Mouse (Mus musculus): ENCODE results near the gene Pcx. TPM values are rescaled to one million over a fixed set of nuclear protein-coding genes. Genes with fewer than 3 reads are reported as not detected.

The Pcx gene
- polyA plus RNA-seq, 1 experiment from 2014 or later, result 19.6 TPM

DNA sequence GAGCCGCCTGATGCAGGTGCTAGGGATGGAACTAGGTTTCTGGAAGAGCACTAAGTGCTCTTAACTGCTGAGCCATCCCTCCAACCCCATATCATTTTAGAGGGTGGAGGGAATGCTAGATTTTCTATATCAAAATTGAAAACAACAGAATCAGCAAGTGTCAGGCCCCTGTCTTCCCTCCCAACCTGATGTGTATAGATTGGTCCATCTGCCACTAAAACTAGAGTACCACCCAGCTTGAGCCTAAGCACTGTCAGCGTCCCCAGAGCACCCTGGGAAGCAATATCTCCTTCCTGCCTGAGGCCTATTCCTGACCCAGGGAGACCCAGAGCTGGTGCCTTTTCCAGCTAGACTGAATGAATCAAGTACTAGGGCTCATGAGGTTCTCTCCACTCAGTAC is 56.6 kb downstream of the Pcx start:
- DNase-seq (ENCODE audit: low spot score) (no peak), ATAC-seq (ENCODE audit: insufficient read depth, low FRiP score, low TSS enrichment) (no peak)
- Histone ChIP-seq H3K4me1 (ENCODE audit: control insufficient read depth, insufficient read depth, low read length) (no peaks in the 10 kb centered on the region), H3K4me2 (ENCODE audit: low read depth) (no peak overlapping the region), H3K9ac (ENCODE audit: low read length) (no peak overlapping the region), H3K27me3 (ENCODE audit: control insufficient read depth, insufficient read depth, low read length) (no peaks in the 10 kb centered on the region), H3K36me3 (ENCODE audit: control insufficient read depth, insufficient read depth, low read length) (no peaks in the 10 kb centered on the region), H3K27ac (ENCODE audit: low read depth, low read length) (no peak overlapping the region), H3K9me3 (ENCODE audit: control insufficient read depth, low read length) (no peaks in the 10 kb centered on the region), H3K4me3 (ENCODE audit: low read depth, low read length) (no peak overlapping the region)
- WGBS, result 73% methylated on average over 2 of the region's 2 CpGs

DNA sequence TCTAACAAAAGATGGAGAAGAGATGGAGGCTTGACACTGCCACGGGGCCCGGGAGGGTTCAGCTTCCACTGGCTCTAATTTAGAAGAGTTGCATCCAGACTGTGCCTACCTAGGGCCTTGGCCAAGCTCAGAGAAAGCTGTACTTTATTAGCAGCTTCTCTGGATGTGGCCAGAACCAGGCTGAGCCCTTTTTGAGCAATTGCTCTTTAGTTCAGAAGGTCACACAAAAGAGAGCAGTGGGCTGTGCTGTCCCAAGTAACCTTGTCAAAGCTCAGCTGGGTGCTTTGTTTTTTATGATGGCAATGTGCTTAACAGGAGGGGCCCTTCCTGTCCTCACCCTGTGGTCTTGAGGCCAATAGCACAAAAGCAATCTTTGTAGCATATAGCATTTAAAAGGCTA is 57.4 kb downstream of the Pcx start:
- no peak for DNase-seq (ENCODE audit: low spot score)
- Histone ChIP-seq H3K4me1 (ENCODE audit: control insufficient read depth, insufficient read depth, low read length) (no peaks in the 10 kb centered on the region), H3K9me3 (ENCODE audit: control insufficient read depth, low read length) (no peaks in the 10 kb centered on the region), H3K4me3 (ENCODE audit: low read depth, low read length) (no peak overlapping the region), H3K27me3 (ENCODE audit: control insufficient read depth, insufficient read depth, low read length) (no peaks in the 10 kb centered on the region), H3K27ac (ENCODE audit: low read depth, low read length) (no peak overlapping the region), H3K36me3 (ENCODE audit: control insufficient read depth, insufficient read depth, low read length) (no peaks in the 10 kb centered on the region), H3K4me2 (ENCODE audit: low read depth) (no peak overlapping the region), H3K9ac (ENCODE audit: low read length) (no peak overlapping the region)
- ATAC-seq (ENCODE audit: insufficient read depth, low FRiP score, low TSS enrichment), result no peak
- 75% methylated on average over 2 of the region's 2 CpGs for WGBS

DNA sequence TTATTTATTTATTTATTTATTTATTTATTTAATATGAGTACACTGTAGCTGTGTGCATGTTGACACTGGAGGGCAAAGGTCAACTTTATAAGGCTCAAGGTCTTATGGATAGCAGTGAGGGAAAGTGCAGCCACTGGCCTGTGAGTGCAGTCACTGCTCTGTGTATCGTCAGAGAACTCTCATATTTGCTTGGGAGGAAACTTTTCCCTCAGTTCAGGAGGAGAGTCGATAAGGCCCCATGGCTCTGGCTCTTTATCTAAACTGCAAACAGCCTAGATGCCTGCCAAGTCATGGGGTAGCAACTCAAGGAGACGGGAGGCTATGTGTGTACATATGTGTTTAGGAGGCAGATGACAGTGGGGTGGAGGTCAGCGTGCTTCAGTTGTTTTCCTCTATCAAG is 58.6 kb downstream of the Pcx start:
- Histone ChIP-seq H3K36me3 (ENCODE audit: control insufficient read depth, insufficient read depth, low read length) (no peaks in the 10 kb centered on the region), H3K4me1 (ENCODE audit: control insufficient read depth, insufficient read depth, low read length) (no peaks in the 10 kb centered on the region), H3K27me3 (ENCODE audit: control insufficient read depth, insufficient read depth, low read length) (no peaks in the 10 kb centered on the region), H3K4me2 (ENCODE audit: low read depth) (no peak overlapping the region), H3K4me3 (ENCODE audit: low read depth, low read length) (no peak overlapping the region), H3K9ac (ENCODE audit: low read length) (no peak overlapping the region), H3K9me3 (ENCODE audit: control insufficient read depth, low read length) (no peaks in the 10 kb centered on the region), H3K27ac (ENCODE audit: low read depth, low read length) (no peak overlapping the region)
- WGBS, result 88% methylated on average over 4 of the region's 4 CpGs
- no peak for ATAC-seq (ENCODE audit: insufficient read depth, low FRiP score, low TSS enrichment)
- DNase-seq (ENCODE audit: low spot score), result no peak

DNA sequence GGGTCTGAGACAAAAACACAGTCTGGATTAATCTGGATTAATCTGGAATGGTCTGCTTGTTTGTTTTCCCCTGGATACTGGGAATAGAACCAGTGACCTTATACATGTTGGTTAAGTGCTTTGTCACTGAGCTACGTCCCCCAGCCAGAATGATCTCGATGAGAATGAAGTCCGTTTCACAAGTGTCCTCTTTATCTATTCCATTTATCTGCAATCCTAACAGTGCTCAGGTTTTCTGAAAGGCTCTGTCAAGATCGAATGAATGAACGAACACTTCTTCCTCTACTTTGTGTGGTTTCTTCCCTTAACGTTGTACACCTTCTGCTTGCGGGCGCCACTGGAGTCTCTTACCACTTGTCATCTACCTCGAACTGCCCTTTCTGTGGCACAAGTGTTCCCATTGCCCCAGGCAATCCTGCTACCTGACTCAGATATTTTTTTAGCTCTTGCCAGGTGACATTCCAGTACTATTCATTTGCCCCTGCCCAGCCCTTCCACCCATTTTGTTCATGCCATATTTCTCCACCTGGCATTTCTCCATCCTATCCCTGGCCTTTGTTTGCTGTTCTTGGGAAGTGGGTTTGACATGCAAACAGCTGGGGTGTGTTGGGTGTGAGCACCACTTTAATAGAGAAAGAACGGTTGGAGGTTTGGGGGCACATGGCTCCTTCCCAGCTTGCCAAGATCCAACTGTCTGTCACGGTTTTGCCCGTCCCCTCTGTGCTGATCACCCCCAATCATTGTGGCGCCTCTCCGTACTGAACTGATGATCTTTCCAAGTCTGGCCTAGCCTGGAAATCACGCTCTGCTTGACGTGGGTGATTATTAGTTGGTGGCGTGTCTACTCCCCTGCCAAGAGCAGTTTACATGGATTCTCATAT is 59.3 kb downstream of the Pcx start:
- Histone ChIP-seq H3K36me3 (ENCODE audit: control insufficient read depth, insufficient read depth, low read length) (no peaks in the 10 kb centered on the region), H3K27ac (ENCODE audit: low read depth, low read length) (no peak overlapping the region), H3K4me3 (ENCODE audit: low read depth, low read length) (no peak overlapping the region), H3K4me2 (ENCODE audit: low read depth) (no peak overlapping the region), H3K27me3 (ENCODE audit: control insufficient read depth, insufficient read depth, low read length) (no peaks in the 10 kb centered on the region), H3K4me1 (ENCODE audit: control insufficient read depth, insufficient read depth, low read length) (no peaks in the 10 kb centered on the region), H3K9me3 (ENCODE audit: control insufficient read depth, low read length) (no peaks in the 10 kb centered on the region), H3K9ac (ENCODE audit: low read length) (no peak overlapping the region)
- DNase-seq (ENCODE audit: low spot score), result no peak
- ATAC-seq (ENCODE audit: insufficient read depth, low FRiP score, low TSS enrichment), result no peak
- 89% methylated on average over 17 of the region's 17 CpGs for WGBS

DNA sequence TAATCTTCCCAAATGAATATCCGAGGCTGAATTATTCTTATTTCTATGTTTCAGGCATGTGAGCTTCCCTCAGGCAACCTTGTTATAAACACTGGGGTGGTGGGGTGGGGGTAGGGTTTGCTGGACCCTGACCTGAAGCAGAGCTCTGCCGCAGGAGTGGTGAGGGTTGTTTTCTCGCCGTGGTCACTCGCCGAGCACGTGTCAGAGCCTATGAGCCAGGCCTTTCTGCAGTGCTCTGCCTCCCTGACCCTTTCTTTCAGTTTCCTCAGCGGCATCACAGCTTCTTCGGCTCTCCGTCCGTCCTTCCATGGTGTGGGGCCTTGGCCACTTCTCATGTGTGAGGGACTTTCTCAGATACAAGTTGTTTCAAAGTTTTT is 60.0 kb downstream of the Pcx start:
- no peaks in the 10 kb centered on the region for H3K27me3 ChIP-seq (ENCODE audit: control insufficient read depth, insufficient read depth, low read length)
- ATAC-seq (ENCODE audit: insufficient read depth, low FRiP score, low TSS enrichment) (no peak), DNase-seq (ENCODE audit: low spot score) (no peak)
- H3K9me3 ChIP-seq (ENCODE audit: control insufficient read depth, low read length), result no peaks in the 10 kb centered on the region
- no peak overlapping the region for H3K27ac ChIP-seq (ENCODE audit: low read depth, low read length)
- H3K4me3 ChIP-seq (ENCODE audit: low read depth, low read length), result no peak overlapping the region
- H3K36me3 ChIP-seq (ENCODE audit: control insufficient read depth, insufficient read depth, low read length), result no peaks in the 10 kb centered on the region
- no peak overlapping the region for H3K9ac ChIP-seq (ENCODE audit: low read length)
- H3K4me2 ChIP-seq (ENCODE audit: low read depth), result no peak overlapping the region
- H3K4me1 ChIP-seq (ENCODE audit: control insufficient read depth, insufficient read depth, low read length), result no peaks in the 10 kb centered on the region
- 87% methylated on average over 11 of the region's 11 CpGs for WGBS

DNA sequence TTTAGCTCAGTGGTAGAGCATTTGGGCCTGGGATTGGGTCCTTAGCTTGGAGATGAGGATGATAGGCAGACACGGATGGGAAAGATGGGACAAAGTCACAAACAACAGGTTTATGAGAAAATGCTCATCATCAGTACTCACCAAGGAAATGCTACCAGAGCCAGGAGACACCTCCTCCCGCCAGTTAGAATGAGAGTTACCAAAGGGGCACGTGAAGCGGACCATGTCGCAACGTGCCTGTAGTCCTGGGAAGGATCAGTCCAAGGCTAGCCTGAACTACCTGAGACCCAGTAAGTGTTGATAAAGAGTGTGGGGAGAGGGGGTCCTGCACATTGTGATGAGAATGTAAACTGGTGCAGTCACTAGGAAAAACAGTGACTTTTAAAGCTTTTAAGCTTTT is 60.5 kb downstream of the Pcx start:
- no peak for ATAC-seq (ENCODE audit: insufficient read depth, low FRiP score, low TSS enrichment)
- Histone ChIP-seq H3K9me3 (ENCODE audit: control insufficient read depth, low read length) (no peaks in the 10 kb centered on the region), H3K4me2 (ENCODE audit: low read depth) (no peak overlapping the region), H3K27me3 (ENCODE audit: control insufficient read depth, insufficient read depth, low read length) (no peaks in the 10 kb centered on the region), H3K4me1 (ENCODE audit: control insufficient read depth, insufficient read depth, low read length) (no peaks in the 10 kb centered on the region), H3K36me3 (ENCODE audit: control insufficient read depth, insufficient read depth, low read length) (no peaks in the 10 kb centered on the region), H3K27ac (ENCODE audit: low read depth, low read length) (no peak overlapping the region), H3K4me3 (ENCODE audit: low read depth, low read length) (no peak overlapping the region), H3K9ac (ENCODE audit: low read length) (no peak overlapping the region)
- 90% methylated on average over 6 of the region's 6 CpGs for WGBS
- DNase-seq (ENCODE audit: low spot score), result no peak

DNA sequence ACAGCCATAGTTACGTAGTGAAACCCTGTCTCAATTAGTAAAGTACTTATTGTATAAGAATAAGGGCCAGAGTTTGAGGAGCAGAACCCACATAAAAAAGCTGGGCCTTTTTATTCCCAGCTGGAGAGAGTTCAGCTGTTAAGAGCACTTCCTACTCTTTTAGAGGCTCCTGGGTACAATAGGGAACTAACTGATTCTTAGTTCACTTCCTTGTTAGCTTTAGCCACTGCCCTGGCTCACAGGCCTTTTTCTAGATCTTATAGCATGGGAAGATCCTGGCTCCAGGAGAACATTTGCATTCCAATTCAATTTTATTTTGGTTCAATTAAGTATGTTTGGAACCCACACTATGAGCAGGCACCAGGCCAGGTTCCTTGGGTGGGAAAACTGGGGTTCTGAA is 61.4 kb downstream of the Pcx start:
- DNase-seq (ENCODE audit: low spot score) (no peak), ATAC-seq (ENCODE audit: insufficient read depth, low FRiP score, low TSS enrichment) (no peak)
- Histone ChIP-seq H3K4me3 (ENCODE audit: low read depth, low read length) (no peak overlapping the region), H3K4me1 (ENCODE audit: control insufficient read depth, insufficient read depth, low read length) (no peaks in the 10 kb centered on the region), H3K36me3 (ENCODE audit: control insufficient read depth, insufficient read depth, low read length) (no peaks in the 10 kb centered on the region), H3K4me2 (ENCODE audit: low read depth) (no peak overlapping the region), H3K9ac (ENCODE audit: low read length) (no peak overlapping the region), H3K27me3 (ENCODE audit: control insufficient read depth, insufficient read depth, low read length) (no peaks in the 10 kb centered on the region), H3K9me3 (ENCODE audit: control insufficient read depth, low read length) (no peaks in the 10 kb centered on the region), H3K27ac (ENCODE audit: low read depth, low read length) (no peak overlapping the region)
- WGBS, result 88% methylated on average over 1 of the region's 1 CpGs

DNA sequence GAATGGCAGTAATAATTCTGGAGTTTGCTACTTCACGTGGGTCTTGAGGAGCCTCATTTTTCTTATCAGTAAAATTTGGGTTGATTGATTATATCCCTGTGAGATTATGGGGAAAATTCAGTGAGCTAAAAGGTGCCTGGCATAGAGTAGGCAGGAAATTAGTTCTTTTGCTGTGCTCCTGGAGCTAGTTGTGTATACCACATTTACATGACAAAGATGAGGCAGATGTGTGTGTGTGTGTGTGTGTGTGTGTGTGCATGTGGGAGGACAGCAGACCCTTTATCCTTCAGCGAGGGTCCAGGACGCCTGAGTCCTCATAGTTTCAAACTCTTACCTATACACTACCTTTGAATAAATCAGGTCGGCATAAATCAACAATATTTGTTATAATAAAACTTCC is 61.8 kb downstream of the Pcx start:
- no peaks in the 10 kb centered on the region for H3K9me3 ChIP-seq (ENCODE audit: control insufficient read depth, low read length)
- H3K27me3 ChIP-seq (ENCODE audit: control insufficient read depth, insufficient read depth, low read length), result no peaks in the 10 kb centered on the region
- DNase-seq (ENCODE audit: low spot score) (no peak), ATAC-seq (ENCODE audit: insufficient read depth, low FRiP score, low TSS enrichment) (no peak)
- H3K4me3 ChIP-seq (ENCODE audit: low read depth, low read length), result no peak overlapping the region
- WGBS, result 75% methylated on average over 4 of the region's 4 CpGs
- H3K4me1 ChIP-seq (ENCODE audit: control insufficient read depth, insufficient read depth, low read length), result no peaks in the 10 kb centered on the region
- H3K36me3 ChIP-seq (ENCODE audit: control insufficient read depth, insufficient read depth, low read length), result no peaks in the 10 kb centered on the region
- H3K4me2 ChIP-seq (ENCODE audit: low read depth), result no peak overlapping the region
- H3K9ac ChIP-seq (ENCODE audit: low read length), result no peak overlapping the region
- no peak overlapping the region for H3K27ac ChIP-seq (ENCODE audit: low read depth, low read length)

DNA sequence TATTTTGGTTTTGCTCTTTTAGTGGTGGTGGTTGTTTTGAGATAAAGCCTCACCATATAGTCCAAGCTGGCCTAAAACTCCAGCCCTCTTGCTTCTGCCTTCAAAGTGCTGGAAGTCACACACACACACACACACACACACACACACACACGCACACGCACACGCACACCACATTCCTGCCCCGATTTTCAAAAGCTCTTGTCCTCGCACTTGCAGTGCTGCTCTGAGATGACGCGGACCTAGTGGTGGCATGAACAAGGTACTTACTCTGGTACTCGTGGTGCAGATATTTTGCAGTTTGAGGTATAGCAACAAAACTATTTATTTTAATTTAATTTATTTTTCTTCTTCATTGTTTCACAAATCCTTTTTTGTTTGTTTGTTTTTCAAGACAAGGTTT is 62.2 kb downstream of the Pcx start:
- no peaks in the 10 kb centered on the region for H3K9me3 ChIP-seq (ENCODE audit: control insufficient read depth, low read length)
- 92% methylated on average over 8 of the region's 8 CpGs for WGBS
- DNase-seq (ENCODE audit: low spot score) (no peak), ATAC-seq (ENCODE audit: insufficient read depth, low FRiP score, low TSS enrichment) (no peak)
- H3K36me3 ChIP-seq (ENCODE audit: control insufficient read depth, insufficient read depth, low read length), result no peaks in the 10 kb centered on the region
- H3K4me1 ChIP-seq (ENCODE audit: control insufficient read depth, insufficient read depth, low read length), result no peaks in the 10 kb centered on the region
- no peak overlapping the region for H3K4me3 ChIP-seq (ENCODE audit: low read depth, low read length)
- no peak overlapping the region for H3K4me2 ChIP-seq (ENCODE audit: low read depth)
- H3K27ac ChIP-seq (ENCODE audit: low read depth, low read length), result no peak overlapping the region
- H3K27me3 ChIP-seq (ENCODE audit: control insufficient read depth, insufficient read depth, low read length), result no peaks in the 10 kb centered on the region
- H3K9ac ChIP-seq (ENCODE audit: low read length), result no peak overlapping the region
